Mouse (Mus musculus) midbrain, embryonic 14.5 days (tissue): ENCODE data around the gene Psen1. TPM values are rescaled to one million over a fixed set of nuclear protein-coding genes. Genes with fewer than 3 reads are reported as not detected.

Experiments used
- ATAC-seq: fragments of 200-750 bp; cut with Nextera tagmentation; 2 replicates; pipeline ENCODE4 v1.8.0; 2017; ENCODE audit warnings: moderate number of reproducible peaks, moderate library complexity; ENCODE audit not compliant: low FRiP score, low TSS enrichment
- DNase-seq: peaks from one replicate; pipeline ENCODE4 v3.0.0-alpha.2; 2015
- H3K27ac ChIP-seq: fragments of 300-500 bp; sonication (generic); replicated peaks from 2 replicates; pipeline ENCODE4 v1.5.1; 2014; ENCODE audit warnings: mild to moderate bottlenecking, low read depth, low read length, moderate library complexity
- H3K27me3 ChIP-seq: fragments of 300-500 bp; sonication (generic); 2 replicates; pipeline ENCODE4 v1.6.1; 2014; ENCODE audit warnings: low read length, control low read depth, mixed read lengths; ENCODE audit not compliant: control insufficient read depth, insufficient read depth
- H3K36me3 ChIP-seq: fragments of 300-500 bp; sonication (generic); 2 replicates; pipeline ENCODE4 v1.6.1; 2014; ENCODE audit warnings: low read length, control low read depth; ENCODE audit not compliant: control insufficient read depth, insufficient read depth
- H3K4me1 ChIP-seq: fragments of 300-500 bp; sonication (generic); 2 replicates; pipeline ENCODE4 v1.6.1; 2014; ENCODE audit warnings: mild to moderate bottlenecking, antibody characterized with exemption, low read length, control low read depth; ENCODE audit not compliant: control insufficient read depth, insufficient read depth
- H3K4me2 ChIP-seq: fragments of 300-500 bp; sonication (generic); 2 replicates; pipeline ENCODE4 v1.6.1; 2014; ENCODE audit warnings: mild to moderate bottlenecking, low read length, moderate library complexity
- H3K4me3 ChIP-seq: fragments of 300-500 bp; sonication (generic); replicated peaks from 2 replicates; pipeline ENCODE4 v1.5.1; 2014; ENCODE audit warnings: low read depth, low read length
- H3K9ac ChIP-seq: fragments of 300-500 bp; sonication (generic); replicated peaks from 2 replicates; pipeline ENCODE4 v1.6.1; 2014; ENCODE audit warnings: mild to moderate bottlenecking, low read length, moderate library complexity
- H3K9me3 ChIP-seq: fragments of 300-500 bp; sonication (generic); 2 replicates; pipeline ENCODE4 v1.6.1; 2016; ENCODE audit warnings: low read length, control low read depth, mixed read lengths; ENCODE audit not compliant: control insufficient read depth
- WGBS: fragments of 180-500 bp; shearing (Covaris S2); extraction: QIAGEN DNeasy Blood & Tissue Kit; methylation state at CpG from one replicate; pipeline ENCODE4 v1.1.7; 2014; 5-methylcytosine and 5-hydroxymethylcytosine counted together
- polyA plus RNA-seq: library from polyadenylated mRNA; unstranded; fragments of >200 nt; fragmentation: Nextera tagmentation; extraction: Ambion mirVana; gene quantifications from 2 replicates; pipeline ENCODE4 v1.2.1, GENCODE M21; 2014

Gene Psen1
- polyA plus RNA-seq, 1 experiment from 2014 or later, result 77.9 TPM

DNA sequence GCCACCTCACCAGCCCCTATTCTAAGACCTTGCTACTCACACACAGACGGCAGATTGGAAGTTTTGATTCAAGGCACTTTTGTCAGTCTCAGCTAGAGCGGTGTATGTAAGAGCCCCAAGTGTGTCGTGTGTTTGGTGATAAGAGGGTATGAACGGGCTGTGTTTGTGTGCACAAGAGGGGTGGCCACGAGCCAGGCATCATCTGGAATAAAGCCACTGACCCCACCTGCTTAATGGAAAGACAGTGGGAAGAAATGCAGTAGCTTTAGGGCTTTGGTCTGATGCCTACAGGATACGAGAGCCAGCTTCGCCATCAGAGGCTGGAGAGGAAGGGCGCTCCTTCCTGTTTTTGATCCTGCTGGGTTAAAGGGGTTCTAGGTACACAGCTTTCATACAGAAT is 48.3 kb downstream of the Psen1 start:
- WGBS, result 88% methylated on average over 8 of the region's 8 CpGs
- no peak overlapping the region for H3K27ac ChIP-seq
- H3K9me3 ChIP-seq, result no peaks in the 10 kb centered on the region
- no peak overlapping the region for H3K4me2 ChIP-seq
- H3K27me3 ChIP-seq, result no peaks in the 10 kb centered on the region
- no peak overlapping the region for H3K4me3 ChIP-seq
- ATAC-seq (no peak), DNase-seq (no peak)
- no peaks in the 10 kb centered on the region for H3K4me1 ChIP-seq
- H3K9ac ChIP-seq, result no peak overlapping the region
- peaks cover 56% of the 10 kb centered on the region for H3K36me3 ChIP-seq

GRCm38 (mm10) chr12:83738651-83739050 is 50.7 kb downstream of the Psen1 start:
- Histone ChIP-seq H3K9ac (no peak overlapping the region), H3K27me3 (no peaks in the 10 kb centered on the region), H3K9me3 (no peaks in the 10 kb centered on the region), H3K36me3 (peaks cover 32% of the 10 kb centered on the region), H3K4me1 (no peaks in the 10 kb centered on the region), H3K4me2 (no peak overlapping the region), H3K4me3 (no peak overlapping the region), H3K27ac (no peak overlapping the region)
- no peak for ATAC-seq
- 88% methylated on average over 1 of the region's 1 CpGs for WGBS
- DNase-seq, result no peak

GRCm38 (mm10) chr12:83741722-83742121 is 53.8 kb downstream of the Psen1 start:
- H3K36me3 ChIP-seq, result 0 out of 2 replicates have a peak, but pooled peaks cover 2% of the 10 kb centered on the region
- H3K4me2 ChIP-seq, result no peak overlapping the region
- DNase-seq (no peak), ATAC-seq (no peak)
- no peak overlapping the region for H3K27ac ChIP-seq
- no peak overlapping the region for H3K9ac ChIP-seq
- H3K4me3 ChIP-seq, result no peak overlapping the region
- no peaks in the 10 kb centered on the region for H3K4me1 ChIP-seq
- no peaks in the 10 kb centered on the region for H3K9me3 ChIP-seq
- WGBS, result 86% methylated on average over 5 of the region's 5 CpGs
- H3K27me3 ChIP-seq, result no peaks in the 10 kb centered on the region

DNA sequence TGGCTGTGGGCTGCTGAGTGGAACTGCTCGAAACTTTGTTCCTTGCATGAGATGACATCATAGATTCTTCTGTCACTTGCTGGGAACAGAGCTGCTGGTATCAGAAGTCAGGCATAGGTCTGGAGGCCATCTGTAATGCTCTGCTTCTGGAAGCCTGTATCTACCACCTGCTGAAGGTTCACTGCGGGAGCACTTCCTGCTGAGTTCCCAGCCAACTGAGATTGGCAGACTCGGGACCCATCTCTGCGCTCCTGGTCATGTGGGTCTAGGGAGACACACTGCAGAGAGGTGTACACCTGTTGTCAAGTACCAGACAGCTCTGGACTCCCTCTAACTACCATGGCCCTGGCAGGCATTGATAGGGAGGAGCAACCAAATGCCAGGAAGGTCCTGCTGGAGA is 54.9 kb downstream of the Psen1 start:
- no peaks in the 10 kb centered on the region for H3K9me3 ChIP-seq
- no peak for DNase-seq
- no peak overlapping the region for H3K27ac ChIP-seq
- no peaks in the 10 kb centered on the region for H3K4me1 ChIP-seq
- H3K27me3 ChIP-seq, result no peaks in the 10 kb centered on the region
- ATAC-seq, result no peak
- no peaks in the 10 kb centered on the region for H3K36me3 ChIP-seq
- no peak overlapping the region for H3K4me3 ChIP-seq
- no peak overlapping the region for H3K9ac ChIP-seq
- no peak overlapping the region for H3K4me2 ChIP-seq
- WGBS, result 91% methylated on average over 4 of the region's 4 CpGs

DNA sequence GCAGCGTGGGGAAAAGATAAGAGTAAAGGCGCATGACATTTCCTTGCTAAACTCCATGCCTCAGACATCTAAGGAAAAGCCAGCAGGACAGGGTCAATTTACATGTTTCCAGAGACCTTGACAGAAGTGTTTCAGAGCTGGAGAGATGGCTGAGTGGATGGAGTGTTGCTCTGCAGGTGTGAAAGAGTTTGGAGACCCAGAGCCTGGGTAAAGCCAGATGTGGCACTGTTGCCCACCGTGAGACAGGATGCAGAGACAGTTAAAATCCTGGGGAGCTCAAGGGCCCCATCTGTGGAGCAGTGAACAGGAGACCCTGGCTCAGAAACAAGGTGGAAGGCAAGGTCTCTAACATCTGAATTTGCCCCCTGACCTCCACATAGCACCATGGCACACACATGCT is 55.8 kb downstream of the Psen1 start:
- ATAC-seq (no peak), DNase-seq (no peak)
- H3K36me3 ChIP-seq, result no peaks in the 10 kb centered on the region
- no peak overlapping the region for H3K4me2 ChIP-seq
- no peak overlapping the region for H3K4me3 ChIP-seq
- WGBS, result 79% methylated on average over 3 of the region's 3 CpGs
- no peaks in the 10 kb centered on the region for H3K9me3 ChIP-seq
- no peaks in the 10 kb centered on the region for H3K4me1 ChIP-seq
- H3K27me3 ChIP-seq, result no peaks in the 10 kb centered on the region
- no peak overlapping the region for H3K9ac ChIP-seq
- no peak overlapping the region for H3K27ac ChIP-seq

- WGBS, result 30% methylated on average over 1 of the region's 1 CpGs
- no peak for ATAC-seq
- no peaks in the 10 kb centered on the region for H3K27me3 ChIP-seq
Observed at GRCm38 (mm10) chr12:83749186-83749585, 61.2 kb downstream of the Psen1 start.

DNA sequence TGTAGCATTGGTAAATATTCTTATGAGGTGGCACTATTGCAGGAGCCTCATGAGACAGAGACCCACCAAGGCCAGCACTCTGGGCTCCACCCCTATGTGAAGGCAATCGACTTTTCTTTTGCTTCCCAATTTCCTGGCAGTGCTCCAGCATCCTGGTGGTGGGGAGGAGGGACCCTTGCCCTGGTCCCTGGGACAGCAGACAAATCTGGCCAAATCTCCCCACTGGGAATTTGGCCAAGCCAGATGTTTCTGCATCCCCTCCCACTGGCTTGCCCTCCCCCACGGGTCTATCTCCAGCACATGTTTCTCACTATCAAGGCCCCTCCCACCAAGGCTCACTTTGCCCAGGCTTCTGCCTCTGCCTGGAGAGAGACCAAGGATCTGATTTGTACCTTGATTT is 64.5 kb downstream of the Psen1 start:
- Histone ChIP-seq H3K4me3 (no peak overlapping the region), H3K4me2 (no peak overlapping the region), H3K9ac (no peak overlapping the region), H3K4me1 (no peaks in the 10 kb centered on the region), H3K27ac (no peak overlapping the region), H3K9me3 (no peaks in the 10 kb centered on the region), H3K36me3 (no peaks in the 10 kb centered on the region), H3K27me3 (no peaks in the 10 kb centered on the region)
- DNase-seq (peak; percentile 37), ATAC-seq (no peak)
- 48% methylated on average over 2 of the region's 2 CpGs for WGBS

More at GRCm38 (mm10) chr12:83749186-83749585, 61.2 kb downstream of the Psen1 start:
- Histone ChIP-seq H3K36me3 (no peaks in the 10 kb centered on the region), H3K27ac (no peak overlapping the region), H3K4me1 (no peaks in the 10 kb centered on the region), H3K4me3 (no peak overlapping the region), H3K4me2 (no peak overlapping the region), H3K9me3 (no peaks in the 10 kb centered on the region), H3K9ac (no peak overlapping the region)
- no peak for DNase-seq

DNA sequence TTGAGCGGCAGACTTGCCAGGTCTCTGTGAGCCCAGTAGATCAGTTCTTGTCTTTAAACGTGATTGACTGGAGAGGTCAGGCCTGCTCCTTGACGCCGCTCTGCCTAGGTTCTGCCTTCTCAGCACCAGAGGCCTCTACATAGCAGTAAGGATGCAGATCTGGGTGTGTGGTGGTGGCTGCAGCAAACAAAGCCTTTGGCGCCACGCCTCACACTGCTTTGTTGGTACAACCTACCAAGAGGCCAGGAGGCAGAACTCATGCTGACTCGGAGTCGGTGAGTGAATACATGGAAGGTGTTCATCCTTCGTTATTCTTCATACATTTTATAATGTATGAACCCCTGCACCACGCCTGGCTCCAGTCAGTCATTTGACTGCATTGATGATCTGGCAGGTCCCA is 70.8 kb downstream of the Psen1 start:
- Histone ChIP-seq H3K4me3 (no peak overlapping the region), H3K27ac (no peak overlapping the region), H3K4me1 (peaks cover 9% of the 10 kb centered on the region), H3K36me3 (no peaks in the 10 kb centered on the region), H3K9me3 (no peaks in the 10 kb centered on the region), H3K4me2 (no peak overlapping the region), H3K27me3 (no peaks in the 10 kb centered on the region), H3K9ac (no peak overlapping the region)
- DNase-seq, result no peak
- WGBS, result 77% methylated on average over 10 of the region's 10 CpGs
- no peak for ATAC-seq

- Histone ChIP-seq H3K4me3 (no peak overlapping the region), H3K27me3 (no peaks in the 10 kb centered on the region), H3K27ac (no peak overlapping the region), H3K4me1 (peaks cover 12% of the 10 kb centered on the region), H3K4me2 (no peak overlapping the region), H3K9me3 (no peaks in the 10 kb centered on the region), H3K9ac (no peak overlapping the region), H3K36me3 (no peaks in the 10 kb centered on the region)
- 95% methylated on average over 2 of the region's 2 CpGs for WGBS
- no peak for ATAC-seq
- DNase-seq, result no peak
Observed at GRCm38 (mm10) chr12:83760201-83760600, 72.2 kb downstream of the Psen1 start.
